Mouse (Mus musculus) heart, adult 2 months (tissue): Measurements from ENCODE around the gene 4932438H23Rik.

Experiments
- CTCF ChIP-seq: fragments of 200-600 bp; IDR thresholded peaks from 2 replicates; pipeline ENCODE4 v1.8.1; 2022; ENCODE audit warnings: antibody characterized with exemption, mild to moderate bottlenecking, moderate library complexity
- POLR2A ChIP-seq: fragments of 200-500 bp; IDR thresholded peaks from 2 replicates; pipeline ENCODE4 v1.6.1; 2011; ENCODE audit warnings: mild to moderate bottlenecking, low read depth, low read length, control low read depth; ENCODE audit not compliant: insufficient read depth

DNA sequence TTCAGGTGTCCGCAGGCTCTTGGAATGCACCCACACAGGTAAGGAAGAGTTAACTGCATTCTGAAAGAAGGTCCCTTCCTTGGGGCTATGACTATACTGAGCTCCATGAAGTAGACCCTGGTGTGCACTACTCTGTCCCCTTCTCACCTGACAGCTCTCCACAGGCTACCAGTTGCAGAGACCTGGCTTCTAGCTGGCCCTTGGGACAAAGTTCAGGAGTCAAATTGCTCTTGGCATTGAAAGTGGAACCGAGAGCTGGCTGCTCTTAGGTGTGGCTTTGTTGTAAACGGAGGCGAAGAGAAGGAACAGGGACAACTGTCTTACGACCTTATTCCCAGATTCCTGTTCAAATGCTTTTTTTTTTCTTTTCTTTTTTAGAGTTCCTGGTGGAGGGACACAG lies 39.8 kb downstream of the 4932438H23Rik start:
- TF ChIP-seq POLR2A (no peak), CTCF (no peak)
